9 mouse cellular contexts compared by ENCODE assay signal in genomic region chr5:125134795-125135468, GRCm38 (mm10). TPM values are rescaled to one million over a fixed set of nuclear protein-coding genes. Genes with fewer than 3 reads are reported as not detected.
DNase-seq lines count a peak whose midpoint lies in the region; ATAC-seq and TF ChIP-seq lines count a peak whose summit lies in the region.
"Had no signal": no experiment of that assay in that cellular context is flagged by ENCODE, and none has a peak within 500 bp of the region (broad histone marks: within the 10 kb centered on the region; RNA-seq: fewer than 3 reads in every experiment).

No protein-coding gene starts in this region.

- peak; percentile 40 for DNase-seq in ovary, adult 18-20 months (ENCODE audit: low spot score)
- DNase-seq in ovary, postnatal 14 days (ENCODE audit: low spot score) = no peak
- DNase-seq in left cerebral cortex, adult 2 months (ENCODE audit: extremely low spot score in 1 of 2, low spot score in 2 of 2) = peak; percentile 45 to 74
- DNase-seq in lung, postnatal 36 days = peak; percentile 79

- H3K9ac ChIP-seq in forebrain, embryonic 16.5 days (replicated peaks; ENCODE audit: low read depth, low read length) = peak overlapping the region; percentile 43
- H3K9ac ChIP-seq in hindbrain, embryonic 13.5 days = peak overlapping the region; percentile 36
- no peak overlapping the region for H3K9ac ChIP-seq in stomach, embryonic 14.5 days (replicated peaks; ENCODE audit: low read depth, low read length)

- no peaks in the 10 kb centered on the region for H3K36me3 ChIP-seq in forebrain, embryonic 16.5 days (ENCODE audit: control insufficient read depth, insufficient read depth)
- no peaks in the 10 kb centered on the region for H3K36me3 ChIP-seq in hindbrain, embryonic 13.5 days
- peaks cover 4% of the 10 kb centered on the region for H3K36me3 ChIP-seq in stomach, embryonic 14.5 days (ENCODE audit: control insufficient read depth, insufficient read depth, low read length)

- peak overlapping the region; percentile 92 for H3K27ac ChIP-seq in forebrain, embryonic 16.5 days (ENCODE audit: low read length)
- H3K27ac ChIP-seq in hindbrain, embryonic 13.5 days = peak overlapping the region; percentile 93
- peak overlapping the region; percentile 62 for H3K27ac ChIP-seq in left cerebral cortex, adult 2 months
- H3K27ac ChIP-seq in stomach, embryonic 14.5 days (ENCODE audit: low read length) = peak overlapping the region; percentile 86
- H3K27ac ChIP-seq: macrophage had no signal

- 7% methylated on average over 11 of the region's 11 CpGs for WGBS in forebrain, embryonic 16.5 days
- WGBS in hindbrain, embryonic 13.5 days = 9% methylated on average over 11 of the region's 11 CpGs
- 37% methylated on average over 11 of the region's 11 CpGs for WGBS in stomach, embryonic 14.5 days

- peaks cover 85% of the 10 kb centered on the region for H3K4me1 ChIP-seq in forebrain, embryonic 16.5 days (replicated peaks; ENCODE audit: control insufficient read depth, insufficient read depth, low read length)
- H3K4me1 ChIP-seq in hindbrain, embryonic 13.5 days (replicated peaks) = peaks cover 97% of the 10 kb centered on the region
- H3K4me1 ChIP-seq in stomach, embryonic 14.5 days (ENCODE audit: control insufficient read depth, insufficient read depth, low read length) = peaks cover 68% of the 10 kb centered on the region

- H3K9me3 ChIP-seq in forebrain, embryonic 16.5 days (ENCODE audit: control insufficient read depth, low read length) = no peaks in the 10 kb centered on the region
- no peaks in the 10 kb centered on the region for H3K9me3 ChIP-seq in hindbrain, embryonic 13.5 days
- H3K9me3 ChIP-seq in stomach, embryonic 14.5 days (ENCODE audit: control insufficient read depth, low read depth, low read length) = no peaks in the 10 kb centered on the region

- intact Hi-C loops in left cerebral cortex, adult 2 months (cut with DNase I) = no loop called here

- no peaks in the 10 kb centered on the region for H3K27me3 ChIP-seq in forebrain, embryonic 16.5 days (replicated peaks; ENCODE audit: control insufficient read depth, insufficient read depth, low read length)
- H3K27me3 ChIP-seq in hindbrain, embryonic 13.5 days = no peaks in the 10 kb centered on the region
- no peaks in the 10 kb centered on the region for H3K27me3 ChIP-seq in stomach, embryonic 14.5 days (ENCODE audit: control insufficient read depth, insufficient read depth, low read length)

- ATAC-seq in forebrain, embryonic 16.5 days = peak; percentile 84
- peak; percentile 73 for ATAC-seq in hindbrain, embryonic 13.5 days (ENCODE audit: low FRiP score)
- peak; percentile 77 for ATAC-seq in stomach, embryonic 14.5 days (ENCODE audit: insufficient number of reproducible peaks, insufficient read depth, low FRiP score, low read depth)
- ATAC-seq in CD4-positive, CD25-positive, alpha-beta regulatory T cell, adult 4 months = no peak

- no peak overlapping the region for H3K4me3 ChIP-seq in forebrain, embryonic 16.5 days (replicated peaks; ENCODE audit: low read length)
- no peak overlapping the region for H3K4me3 ChIP-seq in hindbrain, embryonic 13.5 days
- H3K4me3 ChIP-seq in left cerebral cortex, adult 2 months = no peak overlapping the region
- H3K4me3 ChIP-seq in stomach, embryonic 14.5 days (ENCODE audit: low read depth, low read length) = no peak overlapping the region

- no peak overlapping the region for H3K4me2 ChIP-seq in forebrain, embryonic 16.5 days (ENCODE audit: low read length)
- 0 out of 2 replicates have a peak overlapping the region, but pooled peaks have one; percentile 15 for H3K4me2 ChIP-seq in hindbrain, embryonic 13.5 days
- no peak overlapping the region for H3K4me2 ChIP-seq in stomach, embryonic 14.5 days (replicated peaks; ENCODE audit: low read depth, low read length)

- TF ChIP-seq CTCF in left cerebral cortex, adult 2 months (IDR thresholded peaks at IDR 0.05) = no peak

RNA-seq across cellular contexts. Expression of gene Ncor2, which starts 44.1 kb away (rescaled TPM):
- polyA plus RNA-seq in forebrain, embryonic 16.5 days (2015; fragmentation: Nextera tagmentation; extraction: Ambion mirVana) = 26.5 and 27.1 TPM in 2 replicates
- 24.8 and 25.1 TPM in 2 replicates for polyA plus RNA-seq in hindbrain, embryonic 13.5 days (2015; fragmentation: Nextera tagmentation; extraction: Ambion mirVana)
- total RNA-seq in left cerebral cortex, adult 2 months (2021) = 100 to 1,000 TPM; 228 to 270 TPM
- polyA plus RNA-seq in stomach, embryonic 14.5 days (2014; fragmentation: Nextera tagmentation; extraction: Ambion mirVana) = 32.7 and 33.4 TPM in 2 replicates
- 1 to 10 TPM; 4.0 to 6.1 TPM for polyA plus RNA-seq in CD4-positive, CD25-positive, alpha-beta regulatory T cell, adult 4 months (2017; shearing (Covaris generic))
